Comparison of ENCODE assay signal across 10 mouse cellular contexts in the genomic region with DNA sequence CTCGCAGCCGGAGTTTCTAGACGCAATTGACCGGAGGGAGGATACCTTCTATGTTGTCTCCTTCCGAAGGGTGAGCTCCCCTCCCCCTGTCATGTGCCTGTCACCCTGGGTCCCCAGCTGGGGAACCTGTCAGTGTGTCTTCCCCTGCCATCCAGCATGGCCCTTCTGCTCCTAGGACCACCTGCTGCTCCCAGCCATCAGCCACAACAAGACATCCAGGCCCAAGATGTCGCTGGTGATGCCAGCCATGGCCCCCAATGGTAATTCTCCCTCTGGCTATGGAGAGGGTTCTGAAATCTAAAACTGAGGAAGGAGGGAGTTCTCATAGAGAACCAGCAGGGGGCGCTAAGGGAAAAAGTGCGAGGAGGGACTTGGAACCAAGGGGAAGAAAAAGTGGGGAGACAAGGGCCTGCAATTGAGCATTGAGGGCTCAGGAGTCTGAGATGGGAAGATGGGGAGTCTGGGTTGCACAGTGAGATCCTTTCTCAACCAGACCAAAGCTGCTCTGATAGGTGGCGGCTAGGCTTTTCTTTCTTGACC. TPM values are rescaled to one million over a fixed set of nuclear protein-coding genes. Genes with fewer than 3 reads are reported as not detected.
DNase-seq lines count a peak whose midpoint lies in the region; ATAC-seq lines count a peak whose summit lies in the region.
"Had no signal": no experiment of that assay in that cellular context is flagged by ENCODE, and none has a peak within 500 bp of the region (broad histone marks: within the 10 kb centered on the region; RNA-seq: fewer than 3 reads in every experiment).

No protein-coding gene starts in this region.

- H3K27me3 ChIP-seq in embryonic facial prominence, embryonic 11.5 days (ENCODE audit: control insufficient read depth, insufficient read depth, low read length): no peaks in the 10 kb centered on the region
- H3K27me3 ChIP-seq: midbrain, embryonic 12.5 days had no signal

- H3K4me2 ChIP-seq in embryonic facial prominence, embryonic 11.5 days (ENCODE audit: low read depth, low read length): no peak overlapping the region
- H3K4me2 ChIP-seq: heart, embryonic 15.5 days; midbrain, embryonic 12.5 days had no signal

- H3K9me3 ChIP-seq in embryonic facial prominence, embryonic 11.5 days (replicated peaks; ENCODE audit: control insufficient read depth, low read length): no peaks in the 10 kb centered on the region
- H3K9me3 ChIP-seq: heart, embryonic 15.5 days; midbrain, embryonic 12.5 days had no signal

- H3K4me3 ChIP-seq in embryonic facial prominence, embryonic 11.5 days (ENCODE audit: low read depth, low read length): no peak overlapping the region
- H3K4me3 ChIP-seq: heart, embryonic 15.5 days; midbrain, embryonic 12.5 days had no signal

- WGBS in embryonic facial prominence, embryonic 11.5 days: 65% methylated on average over 9 of the region's 9 CpGs

- no peak for ATAC-seq in embryonic facial prominence, embryonic 11.5 days (replicated peaks; ENCODE audit: insufficient number of reproducible peaks, low FRiP score, low TSS enrichment, low read depth)
- no peak for ATAC-seq in frontal cortex, adult (ENCODE audit: low TSS enrichment)

- no peaks in the 10 kb centered on the region for H3K4me1 ChIP-seq in embryonic facial prominence, embryonic 11.5 days (ENCODE audit: control insufficient read depth, insufficient read depth, low read length)
- H3K4me1 ChIP-seq: midbrain, embryonic 12.5 days had no signal

- no peak overlapping the region for H3K9ac ChIP-seq in embryonic facial prominence, embryonic 11.5 days (replicated peaks; ENCODE audit: low read length)
- H3K9ac ChIP-seq: heart, embryonic 15.5 days; midbrain, embryonic 12.5 days had no signal

- DNase-seq in cerebellum, adult 11-12 months: peak; percentile 48
- DNase-seq in cerebellum, postnatal 4 days (ENCODE audit: low spot score in 2 of 2): no peak
- DNase-seq in left cerebral cortex, postnatal 4 days: peak; percentile 48
- DNase-seq in left cerebral cortex, adult 11 months (ENCODE audit: low spot score): no peak
- DNase-seq in adrenal gland, postnatal 10 days: peak; percentile 80
- DNase-seq in embryonic facial prominence, embryonic 11.5 days (ENCODE audit: low spot score): peak; percentile 75
- peak; percentile 76 for DNase-seq in lung, postnatal 36 days

- intact Hi-C loops in left cerebral cortex, postnatal 4 days (cut with DNase I): loop anchor here (5.0 kb wide), 1 partner anchor 183 kb away; a partner anchor contains a TSS

- peaks cover 10% of the 10 kb centered on the region for H3K36me3 ChIP-seq in embryonic facial prominence, embryonic 11.5 days (replicated peaks; ENCODE audit: control insufficient read depth, insufficient read depth, low read depth, low read length)

- no peak overlapping the region for H3K27ac ChIP-seq in embryonic facial prominence, embryonic 11.5 days (replicated peaks; ENCODE audit: low read depth, low read length)
- H3K27ac ChIP-seq: heart, embryonic 15.5 days; midbrain, embryonic 12.5 days had no signal

RNA-seq across cellular contexts. Expression of a gene that starts 6.9 kb away (rescaled TPM):
- total RNA-seq in left cerebral cortex, postnatal 4 days (2021): 10 to 100 TPM; 72.8 to 75.4 TPM
- 10 to 100 TPM; 37.8 to 40.1 TPM for total RNA-seq in adrenal gland, postnatal 10 days (2021)
- 55.8 and 58.5 TPM in 2 replicates for polyA plus RNA-seq in embryonic facial prominence, embryonic 11.5 days (2014; fragmentation: Nextera tagmentation; extraction: Ambion mirVana)

RNA-seq across cellular contexts. Expression of a gene that starts 9.3 kb away (rescaled TPM):
- total RNA-seq in left cerebral cortex, postnatal 4 days (2021): 10 to 100 TPM in 1 of 2 experiments, 1 to 10 TPM in 1; 7.9 to 10.5 TPM
- 10 to 100 TPM; 11.8 to 14.4 TPM for total RNA-seq in adrenal gland, postnatal 10 days (2021)
- 16.2 and 16.6 TPM in 2 replicates for polyA plus RNA-seq in embryonic facial prominence, embryonic 11.5 days (2014; fragmentation: Nextera tagmentation; extraction: Ambion mirVana)

RNA-seq across cellular contexts. Expression of a gene that starts 16.5 kb away (rescaled TPM):
- 1 to 10 TPM; 1.9 to 2.2 TPM for total RNA-seq in left cerebral cortex, postnatal 4 days (2021)
- total RNA-seq in adrenal gland, postnatal 10 days (2021): 10 to 100 TPM; 40.6 to 47.3 TPM
- polyA plus RNA-seq in embryonic facial prominence, embryonic 11.5 days (2014; fragmentation: Nextera tagmentation; extraction: Ambion mirVana): not detected in 2 replicates

RNA-seq across cellular contexts. Expression of a gene that starts 24.5 kb away (rescaled TPM):
- total RNA-seq in left cerebral cortex, postnatal 4 days (2021): 10 to 100 TPM; 78.2 to 81.9 TPM
- 1 to 10 TPM; 4.5 to 7.9 TPM for total RNA-seq in adrenal gland, postnatal 10 days (2021)
- 0.10 and 0.11 TPM in 2 replicates for polyA plus RNA-seq in embryonic facial prominence, embryonic 11.5 days (2014; fragmentation: Nextera tagmentation; extraction: Ambion mirVana)

RNA-seq across cellular contexts. Expression of a gene that starts 25.5 kb away (rescaled TPM):
- 10 to 100 TPM; 30.3 to 32.7 TPM for total RNA-seq in left cerebral cortex, postnatal 4 days (2021)
- 10 to 100 TPM; 47.8 to 48.0 TPM for total RNA-seq in adrenal gland, postnatal 10 days (2021)
- polyA plus RNA-seq in embryonic facial prominence, embryonic 11.5 days (2014; fragmentation: Nextera tagmentation; extraction: Ambion mirVana): 19.4 and 20.0 TPM in 2 replicates

Comparison
In these comparisons a context has a peak if more than half of its experiments do, and no peak if none do; other contexts are left out.
1. DNase-seq: peak in cerebellum, adult 11-12 months (single experiment), left cerebral cortex, postnatal 4 days (single experiment), adrenal gland, postnatal 10 days (single experiment), embryonic facial prominence, embryonic 11.5 days (single experiment) and lung, postnatal 36 days (single experiment); none in cerebellum, postnatal 4 days (0 of 2) and left cerebral cortex, adult 11 months (single experiment).
2. RNA of a gene that starts 16.5 kb away (total RNA-seq): 40.6 to 47.3 TPM in adrenal gland, postnatal 10 days; 1.9 to 2.2 TPM in left cerebral cortex, postnatal 4 days; every median in the first group is over 10 times any median in the second.